Mouse (Mus musculus) midbrain, embryonic 12.5 days (tissue): Measurements from ENCODE around the gene Hbb-y. TPM values are rescaled to one million over a fixed set of nuclear protein-coding genes. Genes with fewer than 3 reads are reported as not detected.
A peak's percentile ranks its signal among the peaks of the same experiment; 100 is the strongest.

Experiments used
- ATAC-seq: fragments of 200-750 bp; cut with Nextera tagmentation; 2 replicates; pipeline ENCODE4 v1.8.0; 2017; ENCODE audit warnings: low read depth, moderate TSS enrichment, moderate library complexity; ENCODE audit not compliant: low FRiP score
- H3K27ac ChIP-seq: fragments of 300-500 bp; sonication (generic); replicated peaks from 2 replicates; pipeline ENCODE4 v1.5.1; 2016; ENCODE audit warnings: mild to moderate bottlenecking
- H3K27me3 ChIP-seq: fragments of 300-500 bp; sonication (generic); 2 replicates; pipeline ENCODE4 v1.6.1; 2016; ENCODE audit warnings: mild to moderate bottlenecking
- H3K36me3 ChIP-seq: fragments of 300-500 bp; sonication (generic); 2 replicates; pipeline ENCODE4 v1.6.1; 2016
- H3K4me1 ChIP-seq: fragments of 300-500 bp; sonication (generic); 2 replicates; pipeline ENCODE4 v1.6.1; 2016
- H3K4me2 ChIP-seq: fragments of 300-500 bp; sonication (generic); replicated peaks from 2 replicates; pipeline ENCODE4 v1.6.1; 2016; ENCODE audit warnings: mild to moderate bottlenecking, moderate library complexity
- H3K4me3 ChIP-seq: fragments of 300-500 bp; sonication (generic); 2 replicates; pipeline ENCODE4 v1.5.1; 2016; ENCODE audit warnings: mild to moderate bottlenecking
- H3K9ac ChIP-seq: fragments of 300-500 bp; sonication (generic); replicated peaks from 2 replicates; pipeline ENCODE4 v1.6.1; 2016; ENCODE audit warnings: mild to moderate bottlenecking, moderate library complexity
- H3K9me3 ChIP-seq: fragments of 300-500 bp; sonication (generic); 2 replicates; pipeline ENCODE4 v1.6.1; 2016; ENCODE audit warnings: mild to moderate bottlenecking
- WGBS: fragments of 180-500 bp; shearing (Covaris S2); methylation state at CpG from one replicate; pipeline ENCODE4 v1.1.7; 2016; 5-methylcytosine and 5-hydroxymethylcytosine counted together
- polyA plus RNA-seq: library from polyadenylated mRNA; unstranded; fragments of >200 nt; fragmentation: Nextera tagmentation; extraction: Ambion mirVana; gene quantifications from 2 replicates; pipeline ENCODE4 v1.2.1, GENCODE M21; 2016

Hbb-y gene
- polyA plus RNA-seq, result 8,301 and 9,167 TPM in 2 replicates

DNA sequence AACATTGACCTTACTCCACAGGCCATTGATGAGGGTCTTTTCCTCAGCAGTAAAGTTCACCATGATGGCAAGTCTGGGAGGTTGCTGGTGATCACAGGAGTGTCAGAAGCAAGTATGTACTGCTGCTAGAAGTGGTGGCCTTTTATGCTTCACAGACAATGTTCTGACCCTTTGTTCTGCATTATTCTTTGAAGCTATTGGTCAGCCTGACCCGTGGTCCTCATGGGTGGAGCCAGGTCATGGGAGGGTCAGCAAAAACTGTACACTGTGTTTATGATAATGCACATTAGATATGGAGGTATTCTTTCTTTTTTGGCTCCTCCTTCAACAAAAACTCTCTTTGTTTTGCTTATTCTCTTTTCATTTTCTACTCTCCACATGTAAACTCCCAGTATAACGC, at the start of gene Hbb-y:
Gene Hbb-y (minus strand): TSS at position 127 of the 400 bp plus-strand sequence.
- no peak within 1 kb of the TSS for H3K4me3 ChIP-seq
- no peak within 1 kb of the TSS for H3K4me2 ChIP-seq
- no peak within 1 kb of the TSS for H3K27ac ChIP-seq
- no peaks in the 10 kb centered on the region for H3K27me3 ChIP-seq
- no peaks in the 10 kb centered on the region for H3K9me3 ChIP-seq
- WGBS, result 78% methylated on average over 2 of the region's 2 CpGs
- no peak for ATAC-seq
- no peaks in the 10 kb centered on the region for H3K4me1 ChIP-seq
- no peak within 1 kb of the TSS for H3K9ac ChIP-seq
- no peaks in the 10 kb centered on the region for H3K36me3 ChIP-seq

GRCm38 (mm10) chr7:103894385-103894784, 41.4 kb upstream of the Hbb-y start, which contains the start of gene Olfr64:
Gene Olfr64, minus strand, starts transcription at chr7:103894485.
- WGBS, result 71% methylated on average over 1 of the region's 1 CpGs
- no peak within 1 kb of the TSS for H3K9ac ChIP-seq
- ATAC-seq, result no peak

GRCm38 (mm10) chr7:103886152-103886551, 33.1 kb upstream of the Hbb-y start, which contains the start of gene Olfr66:
Gene Olfr66, minus strand, starts transcription at chr7:103886252.
- H3K9ac ChIP-seq, result no peak within 1 kb of the TSS

More at GRCm38 (mm10) chr7:103894385-103894784, 41.4 kb upstream of the Hbb-y start, which contains the start of gene Olfr64:
- Histone ChIP-seq H3K27ac (no peak within 1 kb of the TSS), H3K4me3 (no peak within 1 kb of the TSS), H3K27me3 (no peaks in the 10 kb centered on the region), H3K9me3 (no peaks in the 10 kb centered on the region), H3K36me3 (no peaks in the 10 kb centered on the region), H3K4me2 (no peak within 1 kb of the TSS), H3K4me1 (no peaks in the 10 kb centered on the region)

GRCm38 (mm10) chr7:103877093-103877492, 24.1 kb upstream of the Hbb-y start:
- WGBS, result 84% methylated on average over 2 of the region's 2 CpGs

More at GRCm38 (mm10) chr7:103886152-103886551, 33.1 kb upstream of the Hbb-y start, which contains the start of gene Olfr66:
- no peaks in the 10 kb centered on the region for H3K9me3 ChIP-seq
- H3K27ac ChIP-seq, result no peak within 1 kb of the TSS
- no peak for ATAC-seq
- H3K4me3 ChIP-seq, result no peak within 1 kb of the TSS
- no peaks in the 10 kb centered on the region for H3K4me1 ChIP-seq
- H3K27me3 ChIP-seq, result no peaks in the 10 kb centered on the region
- no peaks in the 10 kb centered on the region for H3K36me3 ChIP-seq
- no peak within 1 kb of the TSS for H3K4me2 ChIP-seq

DNA sequence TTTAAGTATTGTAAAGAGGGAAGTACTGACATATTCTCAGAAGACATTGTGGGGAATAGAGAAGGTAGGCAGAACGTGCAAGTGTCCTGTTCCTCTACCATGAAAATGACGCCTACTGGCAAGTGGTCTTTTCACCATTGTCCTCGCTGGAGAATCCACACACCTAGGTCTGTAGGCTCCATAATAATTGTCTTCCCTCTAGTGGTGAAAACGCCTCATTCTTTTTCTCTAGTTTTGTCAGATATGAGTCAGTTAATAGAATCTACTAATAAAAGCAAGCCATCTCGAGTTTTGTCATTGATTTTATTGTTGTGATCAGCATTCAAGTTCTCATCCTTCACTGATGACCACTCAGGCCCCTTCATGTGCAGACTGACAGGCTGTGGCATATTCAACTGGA, 21.4 kb upstream of the Hbb-y start:
- H3K9ac ChIP-seq, result no peak overlapping the region
- H3K36me3 ChIP-seq, result no peaks in the 10 kb centered on the region
- no peak overlapping the region for H3K27ac ChIP-seq
- H3K4me3 ChIP-seq, result no peak overlapping the region
- no peak for ATAC-seq
- H3K4me2 ChIP-seq, result no peak overlapping the region
- no peaks in the 10 kb centered on the region for H3K27me3 ChIP-seq
- H3K4me1 ChIP-seq, result no peaks in the 10 kb centered on the region
- no peaks in the 10 kb centered on the region for H3K9me3 ChIP-seq
- 53% methylated on average over 5 of the region's 5 CpGs for WGBS

More at GRCm38 (mm10) chr7:103877093-103877492, 24.1 kb upstream of the Hbb-y start:
- no peak overlapping the region for H3K4me2 ChIP-seq
- no peaks in the 10 kb centered on the region for H3K36me3 ChIP-seq
- no peak overlapping the region for H3K27ac ChIP-seq
- no peak overlapping the region for H3K9ac ChIP-seq
- H3K4me3 ChIP-seq, result no peak overlapping the region
- H3K9me3 ChIP-seq, result no peaks in the 10 kb centered on the region
- no peaks in the 10 kb centered on the region for H3K27me3 ChIP-seq
- H3K4me1 ChIP-seq, result no peaks in the 10 kb centered on the region
- ATAC-seq, result no peak

GRCm38 (mm10) chr7:103873064-103873463, 20.0 kb upstream of the Hbb-y start:
- no peak overlapping the region for H3K4me3 ChIP-seq
- no peak overlapping the region for H3K27ac ChIP-seq
- no peaks in the 10 kb centered on the region for H3K27me3 ChIP-seq
- H3K4me2 ChIP-seq, result no peak overlapping the region
- ATAC-seq, result no peak
- WGBS, result 12% methylated on average over 1 of the region's 1 CpGs
- H3K9me3 ChIP-seq, result no peaks in the 10 kb centered on the region
- H3K36me3 ChIP-seq, result no peaks in the 10 kb centered on the region
- no peaks in the 10 kb centered on the region for H3K4me1 ChIP-seq
- H3K9ac ChIP-seq, result no peak overlapping the region

GRCm38 (mm10) chr7:103870667-103871066, 17.7 kb upstream of the Hbb-y start:
- no peak overlapping the region for H3K9ac ChIP-seq
- H3K4me3 ChIP-seq, result no peak overlapping the region
- no peaks in the 10 kb centered on the region for H3K27me3 ChIP-seq
- H3K9me3 ChIP-seq, result no peaks in the 10 kb centered on the region
- H3K36me3 ChIP-seq, result no peaks in the 10 kb centered on the region
- H3K4me2 ChIP-seq, result no peak overlapping the region
- no peaks in the 10 kb centered on the region for H3K4me1 ChIP-seq
- H3K27ac ChIP-seq, result no peak overlapping the region
- no peak for ATAC-seq

DNA sequence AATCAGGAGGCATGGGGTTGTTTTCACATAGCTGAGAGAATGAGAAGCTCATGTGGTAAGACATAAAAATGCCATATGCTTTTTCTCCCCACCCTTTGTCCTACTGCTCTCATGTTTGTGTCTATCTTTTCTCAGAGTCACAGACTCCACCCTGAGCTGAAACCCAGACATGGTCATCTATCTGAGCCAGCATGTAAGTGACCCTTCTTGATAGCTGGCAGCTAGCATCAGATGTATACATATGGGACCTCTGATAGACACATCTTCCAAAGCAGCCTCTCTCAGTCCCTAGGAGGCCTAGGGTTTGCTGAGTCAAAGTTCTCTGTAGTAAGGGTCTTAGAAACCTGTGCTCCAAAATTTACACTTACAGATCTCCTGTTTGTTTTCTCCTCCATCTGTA, 12.7 kb upstream of the Hbb-y start:
- no peak for ATAC-seq
- no peaks in the 10 kb centered on the region for H3K9me3 ChIP-seq
- no peak overlapping the region for H3K9ac ChIP-seq
- no peak overlapping the region for H3K27ac ChIP-seq
- H3K4me2 ChIP-seq, result no peak overlapping the region
- no peak overlapping the region for H3K4me3 ChIP-seq
- no peaks in the 10 kb centered on the region for H3K27me3 ChIP-seq
- H3K36me3 ChIP-seq, result no peaks in the 10 kb centered on the region
- no peaks in the 10 kb centered on the region for H3K4me1 ChIP-seq

DNA sequence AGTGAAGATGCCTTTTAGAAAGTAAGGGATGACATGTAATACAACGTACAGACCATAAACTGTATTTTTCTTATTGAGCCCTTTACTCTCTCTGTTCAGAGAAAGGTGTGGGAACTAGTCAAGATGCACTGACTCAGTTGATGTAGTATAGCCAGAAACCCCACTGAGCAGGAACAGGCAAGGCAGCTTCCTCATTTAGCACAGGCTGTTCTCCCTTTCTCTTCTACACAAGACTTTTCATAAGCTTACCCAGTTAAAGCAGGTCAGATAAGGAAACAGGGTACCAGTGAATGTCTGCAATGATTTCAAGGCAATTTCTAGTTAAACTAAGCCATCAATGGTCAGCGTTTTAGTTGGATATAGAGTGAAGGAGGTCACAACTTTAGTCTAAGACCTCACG, 8.5 kb upstream of the Hbb-y start:
- Histone ChIP-seq H3K9me3 (no peaks in the 10 kb centered on the region), H3K27me3 (no peaks in the 10 kb centered on the region), H3K4me2 (no peak overlapping the region), H3K9ac (no peak overlapping the region), H3K27ac (no peak overlapping the region), H3K4me3 (no peak overlapping the region), H3K4me1 (no peaks in the 10 kb centered on the region), H3K36me3 (no peaks in the 10 kb centered on the region)
- 86% methylated on average over 3 of the region's 3 CpGs for WGBS
- no peak for ATAC-seq

- H3K27ac ChIP-seq, result no peak overlapping the region
- ATAC-seq, result peak; percentile 56; the same call in 1 of the 2 replicates
- 72% methylated on average over 1 of the region's 1 CpGs for WGBS
Measured at GRCm38 (mm10) chr7:103860855-103861254, 7.8 kb upstream of the Hbb-y start.

DNA sequence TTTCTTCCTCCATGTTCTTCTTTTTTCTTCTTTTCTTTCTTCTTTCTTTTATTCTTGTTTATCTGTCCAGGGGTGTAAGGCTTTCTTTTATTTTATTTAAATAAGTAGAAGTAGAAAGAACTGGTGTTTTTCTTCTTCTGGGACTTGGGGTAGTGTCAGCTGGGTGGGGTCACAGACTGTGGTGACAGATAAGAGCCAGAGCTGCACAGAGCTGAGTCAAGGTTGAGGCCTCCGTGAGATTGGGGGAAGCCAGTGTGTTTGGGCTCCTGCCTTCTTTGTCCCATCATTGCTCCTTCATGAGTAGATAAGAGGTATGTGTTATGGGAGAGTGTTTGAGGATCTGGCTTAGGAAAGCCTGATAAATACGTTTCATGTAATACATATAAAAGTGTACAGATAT, 6.1 kb upstream of the Hbb-y start:
- no peak for ATAC-seq
- H3K4me2 ChIP-seq, result no peak overlapping the region
- no peaks in the 10 kb centered on the region for H3K4me1 ChIP-seq

More at GRCm38 (mm10) chr7:103860855-103861254, 7.8 kb upstream of the Hbb-y start:
- Histone ChIP-seq H3K9me3 (no peaks in the 10 kb centered on the region), H3K36me3 (no peaks in the 10 kb centered on the region), H3K4me2 (no peak overlapping the region), H3K4me1 (no peaks in the 10 kb centered on the region), H3K9ac (no peak overlapping the region), H3K4me3 (no peak overlapping the region), H3K27me3 (no peaks in the 10 kb centered on the region)

DNA sequence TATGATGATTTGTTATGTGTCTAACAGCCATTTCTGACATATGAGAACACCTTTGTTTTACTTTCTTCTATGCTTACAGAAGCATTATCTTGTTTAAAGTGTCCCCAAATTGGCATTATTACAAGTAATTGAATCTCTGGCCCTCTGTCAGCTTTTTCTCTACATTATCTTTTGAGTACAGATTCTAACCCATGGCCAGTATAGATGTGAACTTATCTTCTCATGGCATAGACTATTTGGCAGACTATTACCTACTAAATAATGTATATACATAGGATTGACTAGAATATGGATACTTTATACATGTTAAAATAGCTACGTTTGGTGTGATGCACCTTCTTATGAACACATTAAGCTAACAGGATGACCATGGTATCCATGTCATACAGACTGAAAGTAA, 1.7 kb upstream of the Hbb-y start:
- WGBS, result 77% methylated on average over 1 of the region's 1 CpGs
- H3K4me1 ChIP-seq, result no peaks in the 10 kb centered on the region

More for the DNA sequence above, 6.1 kb upstream of the Hbb-y start:
- Histone ChIP-seq H3K4me3 (no peak overlapping the region), H3K27me3 (no peaks in the 10 kb centered on the region), H3K27ac (no peak overlapping the region), H3K9ac (no peak overlapping the region), H3K36me3 (no peaks in the 10 kb centered on the region), H3K9me3 (no peaks in the 10 kb centered on the region)
- WGBS, result 71% methylated on average over 2 of the region's 2 CpGs

More for the DNA sequence above, 1.7 kb upstream of the Hbb-y start:
- no peaks in the 10 kb centered on the region for H3K36me3 ChIP-seq
- H3K9ac ChIP-seq, result no peak overlapping the region
- ATAC-seq, result no peak
- no peak overlapping the region for H3K4me3 ChIP-seq
- no peak overlapping the region for H3K4me2 ChIP-seq
- H3K9me3 ChIP-seq, result no peaks in the 10 kb centered on the region
- H3K27ac ChIP-seq, result no peak overlapping the region
- no peaks in the 10 kb centered on the region for H3K27me3 ChIP-seq
